16 mouse cellular contexts compared by ENCODE assay signal in genomic region chr1:78740676-78741075, GRCm38 (mm10).
DNase-seq lines count a peak whose midpoint lies in the region; ATAC-seq and TF ChIP-seq lines count a peak whose summit lies in the region.
"Had no signal": no experiment of that assay in that cellular context is flagged by ENCODE, and none has a peak within 500 bp of the region (broad histone marks: within the 10 kb centered on the region; RNA-seq: fewer than 3 reads in every experiment).

No protein-coding gene starts in this region.

- 65% methylated on average over 11 of the region's 11 CpGs for WGBS in forebrain, postnatal 0 days
- WGBS in forebrain, embryonic 11.5 days = 90% methylated on average over 11 of the region's 11 CpGs
- WGBS in kidney, adult 2 months = 77% methylated on average over 11 of the region's 11 CpGs

- DNase-seq in forebrain, postnatal 0 days = peak; percentile 43
- no peak for DNase-seq in forebrain, embryonic 11.5 days (ENCODE audit: low spot score)
- DNase-seq in kidney, adult 2 months = peak; percentile 50
- no peak for DNase-seq in kidney, postnatal 14 days
- peak; percentile 28 for DNase-seq in right cerebral cortex, adult 18-20 months
- no peak for DNase-seq in right cerebral cortex, postnatal 4 days
- DNase-seq in layer of hippocampus, postnatal 10 days (ENCODE audit: low spot score in 2 of 2) = peak; percentile 29 to 46
- DNase-seq in embryo, embryonic 11 days = no peak
- DNase-seq: adrenal gland, postnatal 36 days; heart, postnatal 10 days; kidney, postnatal 10 days; lung, adult 18-20 months had no signal

- no peaks in the 10 kb centered on the region for H3K9me3 ChIP-seq in forebrain, postnatal 0 days (ENCODE audit: low read length)
- H3K9me3 ChIP-seq in forebrain, embryonic 11.5 days (ENCODE audit: control insufficient read depth, low read length) = no peaks in the 10 kb centered on the region
- H3K9me3 ChIP-seq: limb, embryonic 15.5 days had no signal

- no peaks in the 10 kb centered on the region for H3K27me3 ChIP-seq in forebrain, postnatal 0 days (ENCODE audit: insufficient read depth, low read length)
- no peaks in the 10 kb centered on the region for H3K27me3 ChIP-seq in forebrain, embryonic 11.5 days (ENCODE audit: control insufficient read depth, insufficient read depth, low read length)
- H3K27me3 ChIP-seq in kidney, adult 2 months (replicated peaks; ENCODE audit: control insufficient read depth, insufficient read depth, low read length) = no peaks in the 10 kb centered on the region
- H3K27me3 ChIP-seq: limb, embryonic 15.5 days had no signal

- no peaks in the 10 kb centered on the region for H3K36me3 ChIP-seq in forebrain, postnatal 0 days (ENCODE audit: insufficient read depth)
- H3K36me3 ChIP-seq in forebrain, embryonic 11.5 days (ENCODE audit: control insufficient read depth, insufficient read depth, low read length) = no peaks in the 10 kb centered on the region
- no peaks in the 10 kb centered on the region for H3K36me3 ChIP-seq in kidney, adult 2 months (ENCODE audit: control insufficient read depth, insufficient read depth, low read length)
- H3K36me3 ChIP-seq: limb, embryonic 15.5 days had no signal

- H3K4me1 ChIP-seq in forebrain, postnatal 0 days (ENCODE audit: insufficient read depth) = peaks cover 8% of the 10 kb centered on the region
- H3K4me1 ChIP-seq in forebrain, embryonic 11.5 days (replicated peaks; ENCODE audit: control insufficient read depth, insufficient read depth, low read length) = no peaks in the 10 kb centered on the region
- H3K4me1 ChIP-seq in kidney, adult 2 months (ENCODE audit: control insufficient read depth, insufficient read depth, low read length) = no peaks in the 10 kb centered on the region

- TF ChIP-seq CTCF in forebrain, postnatal 0 days (IDR thresholded peaks at IDR 0.05; ENCODE audit: low read depth) = no peak
- no peak for TF ChIP-seq CTCF in kidney, adult 2 months (conservative IDR thresholded peaks at IDR 0.05; ENCODE audit: insufficient read depth, insufficient read length, low read depth, low read length)

- no peak overlapping the region for H3K4me3 ChIP-seq in forebrain, postnatal 0 days (ENCODE audit: low read depth, low read length)
- no peak overlapping the region for H3K4me3 ChIP-seq in forebrain, embryonic 11.5 days (ENCODE audit: low read depth, low read length)
- no peak overlapping the region for H3K4me3 ChIP-seq in kidney, adult 2 months (ENCODE audit: insufficient read depth, low read depth, low read length)
- H3K4me3 ChIP-seq: limb, embryonic 15.5 days had no signal

- no peak for TF ChIP-seq POLR2A in kidney, adult 2 months (IDR thresholded peaks at IDR 0.05; ENCODE audit: low read depth, low read length)

- no peak overlapping the region for H3K27ac ChIP-seq in forebrain, postnatal 0 days (ENCODE audit: low read depth, low read length)
- no peak overlapping the region for H3K27ac ChIP-seq in forebrain, embryonic 11.5 days (ENCODE audit: low read depth, low read length)
- no peak overlapping the region for H3K27ac ChIP-seq in kidney, adult 2 months (ENCODE audit: insufficient read depth, low read depth, low read length)
- H3K27ac ChIP-seq: limb, embryonic 15.5 days; stomach, postnatal 0 days had no signal

- H3K4me2 ChIP-seq in forebrain, postnatal 0 days (ENCODE audit: low read depth) = no peak overlapping the region
- no peak overlapping the region for H3K4me2 ChIP-seq in forebrain, embryonic 11.5 days (ENCODE audit: low read depth, low read length, severe bottlenecking)
- H3K4me2 ChIP-seq: limb, embryonic 15.5 days had no signal

- no peak overlapping the region for H3K9ac ChIP-seq in forebrain, postnatal 0 days
- H3K9ac ChIP-seq in forebrain, embryonic 11.5 days (ENCODE audit: low read length) = no peak overlapping the region
- H3K9ac ChIP-seq: limb, embryonic 15.5 days had no signal

- peak; percentile 30; the same call in 1 of the 2 replicates for ATAC-seq in forebrain, postnatal 0 days
- ATAC-seq in forebrain, embryonic 11.5 days (replicated peaks; ENCODE audit: low FRiP score) = no peak
- ATAC-seq: activated CD4-positive, CD25-positive, alpha-beta regulatory T cell, adult 4 months; CD4-positive, CD25-positive, alpha-beta regulatory T cell, adult 4 months had no signal

Comparison
In these comparisons a context has a peak if more than half of its experiments do, and no peak if none do; other contexts are left out.
1. DNase-seq: peak in forebrain, postnatal 0 days (single experiment), kidney, adult 2 months (single experiment), right cerebral cortex, adult 18-20 months (single experiment) and layer of hippocampus, postnatal 10 days (2 of 2); none in forebrain, embryonic 11.5 days (single experiment), kidney, postnatal 14 days (single experiment), right cerebral cortex, postnatal 4 days (single experiment) and embryo, embryonic 11 days (single experiment).